In the genomic region with DNA sequence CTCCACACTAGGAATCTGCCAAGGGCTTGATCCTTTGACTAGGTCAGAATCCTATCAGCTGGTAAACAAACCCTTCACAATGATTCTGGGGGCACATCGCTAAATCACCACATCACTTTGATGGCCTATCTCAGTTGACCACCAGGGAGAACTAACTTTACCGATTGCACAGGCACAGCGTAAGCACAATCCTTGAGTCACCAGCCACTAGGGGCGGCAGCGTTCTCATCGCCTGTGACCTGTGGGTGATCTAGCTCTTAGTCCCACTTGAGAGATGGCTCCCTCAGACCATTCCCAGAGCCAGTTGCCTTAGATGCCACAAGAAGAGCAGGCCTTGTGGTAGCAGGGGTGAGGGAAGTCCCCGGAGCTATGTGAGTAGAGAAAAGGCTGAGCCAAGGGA, we compare ENCODE assay signal across 10 mouse cellular contexts. TPM values are rescaled to one million over a fixed set of nuclear protein-coding genes. Genes with fewer than 3 reads are reported as not detected.
DNase-seq lines count a peak whose midpoint lies in the region; ATAC-seq and TF ChIP-seq lines count a peak whose summit lies in the region.
"Had no signal": no experiment of that assay in that cellular context is flagged by ENCODE, and none has a peak within 500 bp of the region (broad histone marks: within the 10 kb centered on the region; RNA-seq: fewer than 3 reads in every experiment).

No protein-coding gene starts in this region.

- H3K27me3 ChIP-seq in heart, embryonic 10.5 days (ENCODE audit: insufficient read depth, poor library complexity, severe bottlenecking), result no peaks in the 10 kb centered on the region
- H3K27me3 ChIP-seq in liver, postnatal 0 days (ENCODE audit: insufficient read depth, low read length), result no peaks in the 10 kb centered on the region

- no peak for TF ChIP-seq EP300 in liver, postnatal 0 days (IDR thresholded peaks at IDR 0.05; ENCODE audit: low read depth)

- H3K4me1 ChIP-seq in heart, embryonic 10.5 days, result peaks cover 5% of the 10 kb centered on the region; the same call in 1 of the 2 replicates
- H3K4me1 ChIP-seq in liver, postnatal 0 days (ENCODE audit: insufficient read depth), result no peaks in the 10 kb centered on the region

- no peak overlapping the region for H3K4me3 ChIP-seq in heart, embryonic 10.5 days
- H3K4me3 ChIP-seq in liver, postnatal 0 days (ENCODE audit: low read depth, low read length), result no peak overlapping the region
- H3K4me3 ChIP-seq: megakaryocyte, embryonic 14.5 days had no signal

- H3K36me3 ChIP-seq in heart, embryonic 10.5 days, result no peaks in the 10 kb centered on the region
- no peaks in the 10 kb centered on the region for H3K36me3 ChIP-seq in liver, postnatal 0 days (replicated peaks; ENCODE audit: insufficient read depth, low read length)

- WGBS in heart, embryonic 10.5 days, result 51% methylated on average over 7 of the region's 7 CpGs
- WGBS in liver, postnatal 0 days (ENCODE audit: insufficient replicate concordance), result 52% methylated on average over 7 of the region's 7 CpGs

- peak; percentile 50 for TF ChIP-seq CTCF in liver, postnatal 0 days (IDR thresholded peaks at IDR 0.05; ENCODE audit: low read depth)

- ATAC-seq in liver, postnatal 0 days, result no peak

- H3K27ac ChIP-seq in heart, embryonic 10.5 days, result no peak overlapping the region
- no peak overlapping the region for H3K27ac ChIP-seq in liver, postnatal 0 days (ENCODE audit: low read depth)

- H3K9ac ChIP-seq in liver, postnatal 0 days (replicated peaks), result no peak overlapping the region

- no peak overlapping the region for H3K4me2 ChIP-seq in liver, postnatal 0 days (ENCODE audit: low read depth, low read length)

- DNase-seq in heart, adult 11 months, result peak; percentile 61
- DNase-seq in heart, embryonic 10.5 days (ENCODE audit: low spot score), result no peak
- DNase-seq in retina, postnatal 1 day, result peak; percentile 34
- DNase-seq in retina, embryonic 14.5 days (ENCODE audit: low spot score), result no peak
- DNase-seq in liver, postnatal 0 days, result peak; percentile 18
- peak; percentile 71 for DNase-seq in thymus, postnatal 4 days
- DNase-seq in spleen, postnatal 36 days (ENCODE audit: low spot score in 2 of 2), result no peak
- DNase-seq in ovary, postnatal 14 days (ENCODE audit: low spot score), result no peak
- DNase-seq: gastrocnemius, postnatal 36 days had no signal

- no peaks in the 10 kb centered on the region for H3K9me3 ChIP-seq in heart, embryonic 10.5 days
- no peaks in the 10 kb centered on the region for H3K9me3 ChIP-seq in liver, postnatal 0 days (ENCODE audit: low read length)
- H3K9me3 ChIP-seq: megakaryocyte, embryonic 14.5 days had no signal

RNA-seq across cellular contexts. Expression of a gene that starts 31.4 kb away (rescaled TPM):
- 12.0 and 14.8 TPM in 2 replicates for polyA plus RNA-seq in heart, embryonic 10.5 days (2016; fragmentation: Nextera tagmentation; extraction: Ambion mirVana)
- polyA plus RNA-seq in liver, postnatal 0 days (2015; fragmentation: Nextera tagmentation; extraction: Ambion mirVana), result 3.5 TPM in 2 replicates

Comparison
In these comparisons a context has a peak if more than half of its experiments do, and no peak if none do; other contexts are left out.
1. DNase-seq: peak in heart, adult 11 months (single experiment), retina, postnatal 1 day (single experiment), liver, postnatal 0 days (single experiment) and thymus, postnatal 4 days (single experiment); none in heart, embryonic 10.5 days (single experiment), retina, embryonic 14.5 days (single experiment), spleen, postnatal 36 days (0 of 2) and ovary, postnatal 14 days (single experiment).